Mouse (Mus musculus): ENCODE results near the gene Wdr83. TPM values are rescaled to one million over a fixed set of nuclear protein-coding genes. Genes with fewer than 3 reads are reported as not detected.
"Not testable (repeated sequence)": the region's sequence is repeated elsewhere in the genome, so short reads cannot be mapped to it uniquely, and the experiment has no call there.

The Wdr83 gene
- polyA plus RNA-seq (2015; fragmentation: Nextera tagmentation; extraction: Ambion mirVana), result 22.3 and 23.6 TPM in 2 replicates

DNA sequence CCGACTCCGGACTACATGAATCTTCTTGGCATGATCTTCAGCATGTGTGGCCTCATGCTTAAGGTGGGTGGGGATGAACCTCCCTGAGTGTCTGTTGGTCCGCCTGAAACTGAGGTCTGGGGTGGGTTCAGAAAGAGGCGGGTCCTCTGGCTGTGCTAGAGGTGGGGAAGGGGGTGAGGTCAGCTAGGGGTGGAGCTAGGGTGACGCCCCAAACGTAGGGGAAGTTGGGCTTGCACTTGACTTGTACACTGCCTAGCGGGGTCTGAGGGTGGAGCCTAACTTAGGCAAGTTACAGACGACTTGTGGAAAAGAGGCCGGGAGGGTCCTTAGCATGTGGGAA lies at the start of gene Wdr83:
Wdr83 (minus strand) TSS at position 91 of the 340 bp plus-strand sequence.
- DNase-seq (ENCODE audit: low spot score) (peak; percentile 61), ATAC-seq (ENCODE audit: low FRiP score, low TSS enrichment) (peak; percentile 34)
- peaks cover 2% of the 10 kb centered on the region; the same call in 1 of the 2 replicates for H3K36me3 ChIP-seq (ENCODE audit: control insufficient read depth, insufficient read depth, low read length)
- H3K4me2 ChIP-seq (replicated peaks; ENCODE audit: low read depth), result peak within 1 kb of the TSS; percentile 86
- H3K9ac ChIP-seq (ENCODE audit: low read length), result peak within 1 kb of the TSS; percentile 76
- TF ChIP-seq CTCF (IDR thresholded peaks at IDR 0.05; ENCODE audit: low read depth) (no peak), EP300 (optimal IDR thresholded peaks at IDR 0.05) (no peak)
- H3K4me1 ChIP-seq (replicated peaks; ENCODE audit: control insufficient read depth, insufficient read depth), result peaks cover 5% of the 10 kb centered on the region; the same call in 1 of the 2 replicates
- H3K27ac ChIP-seq (replicated peaks), result peak within 1 kb of the TSS; percentile 78
- peak within 1 kb of the TSS; percentile 85 for H3K4me3 ChIP-seq (ENCODE audit: low read depth, low read length)
- no peaks in the 10 kb centered on the region for H3K9me3 ChIP-seq (ENCODE audit: control insufficient read depth, low read length)
- WGBS, result 0% methylated on average over 9 of the region's 9 CpGs
- no peaks in the 10 kb centered on the region for H3K27me3 ChIP-seq (ENCODE audit: control insufficient read depth, insufficient read depth, low read length)

DNA sequence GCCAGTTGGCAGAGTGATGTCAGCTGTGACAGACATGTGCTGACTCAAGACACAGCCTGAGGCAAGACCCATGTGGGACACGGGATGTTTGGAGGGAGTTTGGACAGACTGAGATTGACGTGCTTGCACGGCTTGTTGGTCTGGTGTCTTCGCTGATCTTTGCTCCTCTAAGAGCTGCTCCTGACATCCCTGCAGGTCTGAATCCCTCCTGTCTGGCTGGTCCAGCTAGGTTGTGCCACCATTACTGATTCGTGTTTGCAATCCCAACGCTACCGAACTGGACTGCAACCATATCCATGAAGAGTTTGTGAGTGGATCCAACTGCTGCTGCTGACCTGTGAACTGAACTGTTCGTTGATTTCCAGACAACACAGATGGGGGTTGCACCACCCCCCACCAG lies 42.6 kb upstream of the Wdr83 start:
- TF ChIP-seq EP300 (optimal IDR thresholded peaks at IDR 0.05), result no peak
- TF ChIP-seq CTCF (IDR thresholded peaks at IDR 0.05; ENCODE audit: low read depth), result no peak
- Histone ChIP-seq H3K9me3 (ENCODE audit: control insufficient read depth, low read length) (no peaks in the 10 kb centered on the region), H3K36me3 (ENCODE audit: control insufficient read depth, insufficient read depth, low read length) (no peaks in the 10 kb centered on the region), H3K27ac (replicated peaks) (no peak overlapping the region), H3K4me1 (replicated peaks; ENCODE audit: control insufficient read depth, insufficient read depth) (no peaks in the 10 kb centered on the region), H3K27me3 (ENCODE audit: control insufficient read depth, insufficient read depth, low read length) (no peaks in the 10 kb centered on the region), H3K4me2 (replicated peaks; ENCODE audit: low read depth) (no peak overlapping the region), H3K9ac (ENCODE audit: low read length) (no peak overlapping the region), H3K4me3 (ENCODE audit: low read depth, low read length) (no peak overlapping the region)
- 86% methylated on average over 8 of the region's 8 CpGs for WGBS
- no peak for ATAC-seq (ENCODE audit: low FRiP score, low TSS enrichment)
- no peak for DNase-seq (ENCODE audit: low spot score)

GRCm38 (mm10) chr8:85122995-85123394 lies 41.9 kb upstream of the Wdr83 start, which contains the start of gene Zfp791:
TSS of gene Zfp791 (minus strand) at chr8:85123095.
- ATAC-seq (ENCODE audit: low FRiP score, low TSS enrichment) (no peak), DNase-seq (ENCODE audit: low spot score) (no peak)
- Histone ChIP-seq H3K9me3 (ENCODE audit: control insufficient read depth, low read length) (no peaks in the 10 kb centered on the region), H3K27me3 (ENCODE audit: control insufficient read depth, insufficient read depth, low read length) (no peaks in the 10 kb centered on the region), H3K9ac (ENCODE audit: low read length) (no peak within 1 kb of the TSS), H3K4me3 (ENCODE audit: low read depth, low read length) (no peak within 1 kb of the TSS), H3K4me2 (replicated peaks; ENCODE audit: low read depth) (no peak within 1 kb of the TSS), H3K4me1 (replicated peaks; ENCODE audit: control insufficient read depth, insufficient read depth) (no peaks in the 10 kb centered on the region), H3K27ac (replicated peaks) (no peak within 1 kb of the TSS), H3K36me3 (ENCODE audit: control insufficient read depth, insufficient read depth, low read length) (no peaks in the 10 kb centered on the region)
- 70% methylated on average over 3 of the region's 3 CpGs for WGBS
- no peak for TF ChIP-seq EP300 (optimal IDR thresholded peaks at IDR 0.05)
- no peak for TF ChIP-seq CTCF (IDR thresholded peaks at IDR 0.05; ENCODE audit: low read depth)

- H3K27me3 ChIP-seq (ENCODE audit: control insufficient read depth, insufficient read depth, low read length); H3K9ac ChIP-seq (ENCODE audit: low read length); DNase-seq (ENCODE audit: low spot score); H3K4me3 ChIP-seq (ENCODE audit: low read depth, low read length); H3K9me3 ChIP-seq (ENCODE audit: control insufficient read depth, low read length); H3K4me1 ChIP-seq (replicated peaks; ENCODE audit: control insufficient read depth, insufficient read depth); H3K4me2 ChIP-seq (replicated peaks; ENCODE audit: low read depth); H3K36me3 ChIP-seq (ENCODE audit: control insufficient read depth, insufficient read depth, low read length); H3K27ac ChIP-seq (replicated peaks); ATAC-seq (ENCODE audit: low FRiP score, low TSS enrichment): not testable (repeated sequence)
- WGBS, result 80% methylated on average over 5 of the region's 5 CpGs
Measured at GRCm38 (mm10) chr8:85120251-85120650, 39.1 kb upstream of the Wdr83 start.

- Histone ChIP-seq H3K4me3 (ENCODE audit: low read depth, low read length) (peak overlapping the region; percentile 71), H3K9ac (ENCODE audit: low read length) (peak overlapping the region; percentile 76), H3K27me3 (ENCODE audit: control insufficient read depth, insufficient read depth, low read length) (no peaks in the 10 kb centered on the region), H3K27ac (replicated peaks) (peak overlapping the region; percentile 85), H3K4me2 (replicated peaks; ENCODE audit: low read depth) (peak overlapping the region; percentile 80), H3K4me1 (replicated peaks; ENCODE audit: control insufficient read depth, insufficient read depth) (no peaks in the 10 kb centered on the region), H3K36me3 (ENCODE audit: control insufficient read depth, insufficient read depth, low read length) (no peaks in the 10 kb centered on the region), H3K9me3 (ENCODE audit: control insufficient read depth, low read length) (no peaks in the 10 kb centered on the region)
- 5% methylated on average over 37 of the region's 37 CpGs for WGBS
- TF ChIP-seq CTCF (IDR thresholded peaks at IDR 0.05; ENCODE audit: low read depth) (peak; percentile 71), EP300 (optimal IDR thresholded peaks at IDR 0.05) (no peak)
- ATAC-seq (ENCODE audit: low FRiP score, low TSS enrichment) (peak; percentile 94), DNase-seq (ENCODE audit: low spot score) (peak; percentile 93)
Measured at GRCm38 (mm10) chr8:85119052-85119981, 38.2 kb upstream of the Wdr83 start.

DNA sequence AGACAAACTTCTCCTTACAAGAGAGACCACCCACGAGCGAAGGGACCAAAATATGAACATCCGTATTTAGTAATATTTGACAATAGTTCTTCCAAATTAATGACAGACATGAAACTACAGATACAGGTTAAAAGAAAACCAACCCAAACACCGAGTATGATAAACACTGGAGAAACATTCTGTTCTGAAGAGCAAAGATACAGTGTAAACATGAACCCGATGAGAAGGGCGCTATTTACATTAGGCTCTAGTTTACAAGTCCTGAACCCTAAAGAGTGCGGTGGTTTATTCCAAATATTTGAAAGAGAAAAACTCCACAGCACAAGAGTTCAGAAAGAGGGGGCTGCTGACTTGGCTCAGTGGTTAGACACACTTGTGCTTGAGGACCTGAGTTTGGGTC lies 35.9 kb upstream of the Wdr83 start:
- no peak for TF ChIP-seq CTCF (IDR thresholded peaks at IDR 0.05; ENCODE audit: low read depth)
- no peak for TF ChIP-seq EP300 (optimal IDR thresholded peaks at IDR 0.05)
- Histone ChIP-seq H3K27ac (replicated peaks) (no peak overlapping the region), H3K4me2 (replicated peaks; ENCODE audit: low read depth) (no peak overlapping the region), H3K4me1 (replicated peaks; ENCODE audit: control insufficient read depth, insufficient read depth) (no peaks in the 10 kb centered on the region), H3K9me3 (ENCODE audit: control insufficient read depth, low read length) (no peaks in the 10 kb centered on the region), H3K9ac (ENCODE audit: low read length) (no peak overlapping the region), H3K27me3 (ENCODE audit: control insufficient read depth, insufficient read depth, low read length) (no peaks in the 10 kb centered on the region), H3K36me3 (ENCODE audit: control insufficient read depth, insufficient read depth, low read length) (no peaks in the 10 kb centered on the region), H3K4me3 (ENCODE audit: low read depth, low read length) (no peak overlapping the region)
- ATAC-seq (ENCODE audit: low FRiP score, low TSS enrichment) (no peak), DNase-seq (ENCODE audit: low spot score) (no peak)
- WGBS, result 42% methylated on average over 7 of the region's 7 CpGs
